Mouse (Mus musculus) frontal cortex, adult (tissue): ENCODE measurements at regions not wholly inside any gene's neighbourhood (a gene's known extent, or its start where the extent isn't known, plus 50 kb on each side); places are given as distances from the start of the nearest gene placed in this dataset.

Experiments used
- ATAC-seq: cut with Nextera tagmentation; 2 replicates; pipeline ENCODE4 v1.9.2; 2017; ENCODE audit warnings: mild to moderate bottlenecking, moderate library complexity, mixed read lengths; ENCODE audit not compliant: low TSS enrichment

- peak; percentile 95 for ATAC-seq
These were observed 112.5 kb downstream of the Fam198b start for GRCm38 (mm10) chr3:79996803-79997202.

- no peak for ATAC-seq
These were observed 118.0 kb downstream of the Fam198b start for GRCm38 (mm10) chr3:80002335-80002734.

GRCm38 (mm10) chr3:80003300-80004090, 119.2 kb downstream of the Fam198b start:
- no peak for ATAC-seq

GRCm38 (mm10) chr3:80004556-80004955, 120.2 kb downstream of the Fam198b start:
- ATAC-seq, result peak; percentile 34; the same call in 1 of the 2 replicates

- ATAC-seq, result peak; percentile 31; the same call in 1 of the 2 replicates
These were observed 120.6 kb downstream of the Fam198b start for GRCm38 (mm10) chr3:80004966-80005365.

GRCm38 (mm10) chr3:80005371-80005770, 121.0 kb downstream of the Fam198b start:
- ATAC-seq, result no peak

- ATAC-seq, result no peak
These were observed 121.9 kb downstream of the Fam198b start for GRCm38 (mm10) chr3:80006263-80006662.

GRCm38 (mm10) chr3:80007006-80007405, 122.7 kb downstream of the Fam198b start:
- ATAC-seq, result no peak

GRCm38 (mm10) chr3:80009275-80009674, 124.9 kb downstream of the Fam198b start:
- ATAC-seq, result no peak

GRCm38 (mm10) chr3:80025795-80026194, 141.5 kb downstream of the Fam198b start:
- no peak for ATAC-seq

GRCm38 (mm10) chr3:80033071-80033470, 148.7 kb downstream of the Fam198b start:
- peak; percentile 95 for ATAC-seq

GRCm38 (mm10) chr3:80038553-80039129, 154.3 kb downstream of the Fam198b start:
- ATAC-seq, result no peak

- ATAC-seq, result no peak
These were observed 158.6 kb downstream of the Fam198b start for GRCm38 (mm10) chr3:80042756-80043484.

GRCm38 (mm10) chr3:80049495-80050225, 165.3 kb downstream of the Fam198b start:
- peak; percentile 73 for ATAC-seq

- no peak for ATAC-seq
These were observed 166.6 kb downstream of the Fam198b start for GRCm38 (mm10) chr3:80050920-80051319.

- ATAC-seq, result no peak
These were observed 167.6 kb downstream of the Fam198b start for GRCm38 (mm10) chr3:80051963-80052362.

- ATAC-seq, result no peak
These were observed 168.5 kb downstream of the Fam198b start for GRCm38 (mm10) chr3:80052879-80053278.

- ATAC-seq, result no peak
These were observed 169.1 kb downstream of the Fam198b start for GRCm38 (mm10) chr3:80053435-80053834.

- ATAC-seq, result no peak
These were observed 172.5 kb downstream of the Fam198b start for GRCm38 (mm10) chr3:80056636-80057350.

- ATAC-seq, result peak; percentile 50; the same call in 1 of the 2 replicates
These were observed 174.4 kb downstream of the Fam198b start for GRCm38 (mm10) chr3:80058722-80059121.

GRCm38 (mm10) chr3:80070726-80071125, 186.4 kb downstream of the Fam198b start:
- ATAC-seq, result no peak
